18 mouse cellular contexts compared by ENCODE assay signal in the genomic region with DNA sequence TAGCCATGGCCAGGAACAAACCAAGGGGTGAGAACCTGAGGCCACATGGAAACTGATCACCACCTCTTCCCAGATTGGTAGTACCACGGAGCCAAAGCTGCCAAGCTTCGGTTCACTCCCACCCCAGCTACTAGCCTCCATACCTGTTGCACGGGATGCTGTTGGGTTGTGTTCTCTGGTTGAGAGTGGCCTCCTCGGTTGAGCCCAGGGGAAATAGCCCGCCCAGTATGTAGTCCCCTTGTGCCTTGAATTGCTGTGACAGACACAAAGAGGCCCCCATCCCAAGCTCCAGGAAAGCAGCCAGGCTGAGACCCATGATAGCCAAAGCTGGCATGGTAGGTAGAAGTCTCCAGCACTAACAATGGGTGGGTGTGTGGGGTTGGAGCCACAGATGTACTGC. TPM values are rescaled to one million over a fixed set of nuclear protein-coding genes. Genes with fewer than 3 reads are reported as not detected.
DNase-seq lines count a peak whose midpoint lies in the region; ATAC-seq lines count a peak whose summit lies in the region.
"Had no signal": no experiment of that assay in that cellular context is flagged by ENCODE, and none has a peak within 500 bp of the region (broad histone marks: within the 10 kb centered on the region; RNA-seq: fewer than 3 reads in every experiment).

Gene Tas1r3, minus strand, starts transcription at position 362 of the 400 bp plus-strand sequence.

- H3K27ac ChIP-seq in kidney, embryonic 16.5 days (ENCODE audit: low read length): no peak within 1 kb of the TSS
- H3K27ac ChIP-seq: embryonic facial prominence, embryonic 12.5 days; forebrain, embryonic 15.5 days; hindbrain, embryonic 15.5 days had no signal

- H3K9me3 ChIP-seq in kidney, embryonic 16.5 days (ENCODE audit: low read length): no peaks in the 10 kb centered on the region
- H3K9me3 ChIP-seq: embryonic facial prominence, embryonic 12.5 days; forebrain, embryonic 15.5 days; G1E; heart, embryonic 12.5 days; hindbrain, embryonic 15.5 days had no signal

- no peak within 1 kb of the TSS for H3K4me2 ChIP-seq in kidney, embryonic 16.5 days (replicated peaks; ENCODE audit: low read depth, low read length)
- H3K4me2 ChIP-seq: embryonic facial prominence, embryonic 12.5 days; forebrain, embryonic 15.5 days; heart, embryonic 12.5 days; hindbrain, embryonic 15.5 days had no signal

- no peaks in the 10 kb centered on the region for H3K27me3 ChIP-seq in kidney, embryonic 16.5 days (ENCODE audit: insufficient read depth, low read length)
- H3K27me3 ChIP-seq: embryonic facial prominence, embryonic 12.5 days; forebrain, embryonic 15.5 days; heart, embryonic 12.5 days; hindbrain, embryonic 15.5 days had no signal

- DNase-seq in adrenal gland, adult 8-10 months: peak; percentile 4
- no peak for DNase-seq in adrenal gland, adult 2 months
- peak; percentile 14 for DNase-seq in cerebellum, adult 9-11 months
- no peak for DNase-seq in cerebellum, adult 18-20 months
- peak; percentile 8 for DNase-seq in kidney, postnatal 10 days
- DNase-seq: adrenal gland, postnatal 25 days; B cell, adult 2 months; gastrocnemius, postnatal 10 days; kidney, adult 2 months had no signal

- no peak within 1 kb of the TSS for H3K4me3 ChIP-seq in kidney, embryonic 16.5 days (ENCODE audit: low read length)
- H3K4me3 ChIP-seq: embryonic facial prominence, embryonic 12.5 days; forebrain, embryonic 15.5 days; heart, embryonic 12.5 days; hindbrain, embryonic 15.5 days had no signal

- no peak for ATAC-seq in kidney, embryonic 16.5 days (ENCODE audit: low FRiP score, low TSS enrichment)
- ATAC-seq in activated CD4-positive, CD25-positive, alpha-beta regulatory T cell, adult 4 months: no peak
- ATAC-seq: CD4-positive, CD25-positive, alpha-beta regulatory T cell, adult 4 months; forebrain, embryonic 15.5 days; intestine, embryonic 16.5 days had no signal

- peaks cover 23% of the 10 kb centered on the region for H3K36me3 ChIP-seq in kidney, embryonic 16.5 days (ENCODE audit: insufficient read depth, low read length)

- H3K9ac ChIP-seq in kidney, embryonic 16.5 days (replicated peaks; ENCODE audit: low read length): no peak within 1 kb of the TSS
- H3K9ac ChIP-seq: embryonic facial prominence, embryonic 12.5 days; forebrain, embryonic 15.5 days; heart, embryonic 12.5 days; hindbrain, embryonic 15.5 days had no signal

- no peaks in the 10 kb centered on the region for H3K4me1 ChIP-seq in kidney, embryonic 16.5 days (ENCODE audit: insufficient read depth, low read length)
- H3K4me1 ChIP-seq: embryonic facial prominence, embryonic 12.5 days; forebrain, embryonic 15.5 days; heart, embryonic 12.5 days had no signal

- WGBS in kidney, embryonic 16.5 days: 88% methylated on average over 5 of the region's 5 CpGs

RNA-seq across cellular contexts. Expression of gene Tas1r3, which starts in this region (rescaled TPM):
- 1 to 10 TPM in 1 of 4 experiments, under 1 TPM in 3; 0.46 to 1.2 (median 0.62) TPM for total RNA-seq in adrenal gland, adult 8-10 months (2022)
- total RNA-seq in adrenal gland, adult 2 months (2021): under 1 TPM; 0.32 to 0.35 TPM
- polyA plus RNA-seq in adrenal gland, adult 2 months (2012; rRNA removed): 0.56 and 0.62 TPM in 2 replicates
- 0.22 and 0.40 TPM in 2 replicates for polyA plus RNA-seq in kidney, embryonic 16.5 days (2015; fragmentation: Nextera tagmentation; extraction: Ambion mirVana)
- under 1 TPM; 0.16 to 0.25 TPM for polyA plus RNA-seq in activated CD4-positive, CD25-positive, alpha-beta regulatory T cell, adult 4 months (2017; shearing (Covaris generic))

Comparison
In these comparisons a context has a peak if more than half of its experiments do, and no peak if none do; other contexts are left out.
1. DNase-seq: peak in adrenal gland, adult 8-10 months (single experiment), cerebellum, adult 9-11 months (single experiment) and kidney, postnatal 10 days (single experiment); none in adrenal gland, adult 2 months (single experiment) and cerebellum, adult 18-20 months (0 of 2).